Mouse (Mus musculus) fat pad, adult 2 months (tissue): ENCODE measurements around the gene Olfr1346.
"Not testable (repeated sequence)": the region's sequence is repeated elsewhere in the genome, so short reads cannot be mapped to it uniquely, and the experiment has no call there.

Experiments
- DNase-seq: peaks from one replicate; pipeline ENCODE4 v3.0.0-alpha.2; 2011; ENCODE audit warnings: low read depth, low spot score; ENCODE audit errors: extremely low read depth

Gene Olfr1346

DNA sequence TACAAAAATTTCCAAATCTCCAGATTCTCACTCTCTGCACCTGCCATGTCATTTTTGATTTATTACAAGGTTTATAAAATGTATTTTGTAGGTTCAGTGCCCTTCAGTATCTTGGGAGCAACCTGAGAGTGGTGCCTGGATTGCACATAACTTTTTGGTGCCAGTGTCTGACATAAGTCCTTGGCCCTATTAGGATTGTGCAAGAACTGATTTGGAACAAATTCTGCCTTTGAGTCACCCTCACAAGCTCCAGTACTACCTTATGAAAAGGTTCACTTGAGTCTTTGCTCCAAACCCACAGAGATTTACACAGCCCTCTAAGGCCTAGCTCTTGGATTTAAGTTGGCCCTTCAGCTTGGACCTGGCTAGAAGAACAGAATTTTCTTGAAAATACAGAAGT is at the start of gene Olfr1346:
Gene Olfr1346, plus strand, starts transcription at position 151 of the 400 bp plus-strand sequence.
- no peak for DNase-seq

DNA sequence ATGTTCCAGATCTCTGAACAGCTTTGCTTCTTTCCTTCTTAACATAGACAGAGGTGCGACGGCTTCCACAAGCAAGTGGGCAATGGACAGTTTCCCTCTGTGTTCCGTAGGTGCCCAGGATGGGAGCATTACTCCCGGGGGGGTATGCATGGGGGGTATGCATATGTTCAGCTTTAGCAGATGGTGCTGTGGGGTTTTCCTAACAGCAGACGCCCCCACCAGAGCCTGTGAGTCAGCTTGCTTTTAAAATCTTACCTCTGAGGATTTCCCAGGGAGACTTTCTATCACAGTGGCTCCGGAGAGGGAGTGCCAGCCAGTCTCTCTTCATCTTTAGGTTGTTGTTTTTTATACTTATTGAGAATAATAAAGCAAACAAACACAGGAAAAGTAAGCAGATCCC is 47.0 kb upstream of the Olfr1346 start:
- no peak for DNase-seq

DNA sequence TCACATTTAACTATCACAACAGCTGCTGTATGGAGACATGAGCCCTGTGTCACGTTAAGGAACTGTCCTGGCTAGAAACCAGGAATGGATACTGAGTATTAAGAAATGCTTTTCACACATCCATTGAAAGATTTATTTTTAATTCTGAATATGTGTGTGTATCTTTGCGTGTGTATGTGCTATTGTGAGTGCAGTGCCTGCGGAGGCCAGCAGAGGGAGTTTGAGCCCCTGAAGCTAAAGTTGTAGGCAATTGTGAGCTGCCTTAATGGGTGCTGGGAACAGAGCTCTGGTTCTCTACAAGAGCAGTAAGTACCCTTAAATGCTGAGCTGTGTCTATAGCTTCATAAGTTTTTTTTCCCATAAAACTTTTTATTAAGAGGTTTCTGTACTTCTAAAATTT is 37.5 kb upstream of the Olfr1346 start:
- no peak for DNase-seq

DNA sequence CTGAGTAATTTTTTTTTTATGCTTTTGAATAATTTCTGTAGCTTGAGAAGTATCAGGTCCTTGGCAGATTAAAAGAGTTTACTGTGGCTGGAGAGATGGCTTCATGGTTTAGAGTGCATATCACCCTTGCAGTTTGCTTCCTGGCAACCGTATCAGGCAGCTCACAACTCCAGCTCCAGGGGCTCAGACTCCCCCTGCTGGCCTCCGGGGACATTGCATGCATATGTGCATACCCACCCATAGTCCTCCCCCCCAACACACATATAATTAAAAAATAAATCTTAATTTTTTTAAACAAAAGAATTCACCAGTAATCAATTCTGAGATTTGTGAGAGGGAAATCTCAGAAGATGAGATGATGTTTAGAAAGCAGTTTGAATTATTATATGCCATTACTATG is 36.6 kb upstream of the Olfr1346 start:
- DNase-seq: no peak

DNA sequence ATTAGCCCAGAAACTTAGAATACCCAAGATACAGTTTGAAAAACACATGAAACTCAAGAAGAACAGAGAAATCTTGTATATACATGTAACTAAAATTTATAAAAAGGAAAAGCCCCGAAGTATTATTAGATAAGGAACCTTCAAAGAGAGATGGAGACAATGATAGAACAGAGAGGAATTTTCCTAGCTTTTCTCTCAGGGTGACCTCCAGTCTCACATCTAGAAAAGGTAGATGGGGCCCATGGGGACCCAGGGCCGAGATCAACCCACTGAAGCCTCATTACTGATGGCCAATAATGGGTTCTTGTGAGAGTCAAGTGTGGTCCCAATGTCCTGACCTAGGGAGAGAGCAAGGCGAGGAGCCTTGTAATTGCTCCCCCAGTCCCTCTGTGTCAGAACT is 28.5 kb upstream of the Olfr1346 start, which contains the start of gene Olfr1344:
Gene Olfr1344, plus strand, starts transcription at position 301 of the 400 bp plus-strand sequence.
- no peak for DNase-seq

DNA sequence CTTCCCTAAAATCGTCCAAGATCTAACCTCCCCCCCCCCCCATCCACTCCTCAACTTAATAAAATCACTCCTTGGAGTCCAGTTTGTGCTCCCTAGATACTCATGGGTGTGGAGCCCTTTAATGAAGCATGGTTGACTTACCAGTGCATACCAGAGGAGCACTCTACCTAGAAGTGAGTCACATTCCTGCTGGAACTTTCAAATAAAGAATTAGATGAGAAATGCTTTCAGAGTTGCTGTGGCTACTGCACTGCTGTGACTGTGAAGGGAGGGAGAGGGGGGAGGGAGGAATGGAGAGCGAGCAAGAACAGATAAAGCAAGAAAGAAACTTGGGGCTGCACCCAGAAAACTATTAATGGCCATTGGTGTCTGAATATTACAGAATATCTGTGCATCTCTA is 25.7 kb upstream of the Olfr1346 start:
- DNase-seq: no peak

DNA sequence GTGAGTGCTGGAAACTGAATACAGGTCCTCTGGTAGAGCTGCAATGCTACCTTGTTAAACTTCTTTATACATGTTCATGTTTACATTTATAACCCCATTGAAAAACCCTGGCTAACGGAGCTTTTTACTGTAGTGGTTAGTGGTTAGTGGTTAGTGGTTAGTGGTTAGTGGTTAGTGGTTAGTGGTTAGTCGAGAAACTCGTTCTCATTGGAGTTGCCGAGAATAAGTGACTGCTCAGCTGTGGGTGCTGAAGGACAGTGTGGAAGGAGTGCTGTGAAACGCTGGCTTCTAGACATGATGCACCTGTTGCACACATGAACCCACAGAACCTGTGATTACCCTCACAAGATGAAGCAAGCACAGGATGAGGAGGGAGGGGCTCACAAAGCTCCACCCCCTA is 19.1 kb upstream of the Olfr1346 start:
- DNase-seq: no peak

DNA sequence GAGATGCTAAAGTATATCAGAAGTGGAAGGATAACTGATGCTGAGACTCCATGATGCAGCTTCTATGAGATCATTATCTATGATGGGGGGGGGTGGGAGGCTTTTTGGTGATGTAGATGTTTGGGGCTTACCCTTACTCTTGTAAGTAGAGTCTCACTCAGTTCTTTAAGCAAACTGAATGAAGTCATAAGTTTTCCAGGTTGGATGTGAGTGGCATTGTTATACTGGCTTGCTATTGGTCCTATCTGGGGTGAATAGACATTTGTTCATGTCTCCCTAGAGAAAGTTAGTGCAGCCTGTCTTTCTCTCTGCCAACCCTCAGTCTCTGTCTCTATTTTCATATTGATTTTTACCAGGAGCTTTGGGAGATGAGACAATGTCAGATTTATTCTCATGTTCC is 11.0 kb upstream of the Olfr1346 start, which contains the start of gene Olfr1336:
Gene Olfr1336, plus strand, starts transcription at position 301 of the 400 bp plus-strand sequence.
- no peak for DNase-seq

DNA sequence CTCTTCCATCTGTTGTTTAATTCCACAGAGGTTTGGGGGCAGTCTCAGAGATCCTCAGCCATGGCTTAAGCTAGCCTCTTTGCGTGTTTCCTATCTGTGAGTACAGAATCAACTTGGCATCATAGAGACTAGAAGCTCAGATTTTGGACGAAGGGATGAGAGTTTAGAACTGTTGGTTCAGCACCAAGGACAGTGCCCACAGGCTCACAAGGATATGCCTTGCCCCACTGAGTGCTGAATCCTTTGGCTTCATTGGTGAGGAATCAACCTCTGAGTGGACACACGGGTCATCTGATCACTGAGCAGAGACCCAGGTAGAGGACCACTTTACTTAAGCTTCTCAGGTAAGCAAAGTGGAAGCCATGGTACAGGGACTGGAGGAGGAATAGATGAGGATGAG is 10.5 kb upstream of the Olfr1346 start:
- DNase-seq: no peak

DNA sequence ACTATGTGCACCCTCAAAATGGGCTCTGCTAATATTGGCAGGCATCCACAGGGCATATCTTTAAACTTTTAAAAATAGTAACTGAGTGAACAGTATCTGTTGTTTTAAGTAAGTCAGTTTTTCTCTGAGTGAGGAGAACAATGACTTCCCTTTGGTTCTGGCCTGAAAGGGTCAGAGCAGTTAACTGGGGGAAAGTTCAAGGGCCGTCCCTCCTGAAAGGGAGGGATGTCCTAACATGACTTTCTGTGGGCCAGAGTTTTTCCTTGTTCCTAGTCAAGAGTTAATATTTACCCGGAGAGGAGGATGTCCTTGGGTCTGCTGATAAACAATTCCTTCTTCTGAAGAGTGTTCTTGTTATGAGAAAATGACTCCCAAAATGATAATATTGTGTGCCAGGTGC is 10.7 kb downstream of the Olfr1346 start:
- DNase-seq: not testable (repeated sequence)

DNA sequence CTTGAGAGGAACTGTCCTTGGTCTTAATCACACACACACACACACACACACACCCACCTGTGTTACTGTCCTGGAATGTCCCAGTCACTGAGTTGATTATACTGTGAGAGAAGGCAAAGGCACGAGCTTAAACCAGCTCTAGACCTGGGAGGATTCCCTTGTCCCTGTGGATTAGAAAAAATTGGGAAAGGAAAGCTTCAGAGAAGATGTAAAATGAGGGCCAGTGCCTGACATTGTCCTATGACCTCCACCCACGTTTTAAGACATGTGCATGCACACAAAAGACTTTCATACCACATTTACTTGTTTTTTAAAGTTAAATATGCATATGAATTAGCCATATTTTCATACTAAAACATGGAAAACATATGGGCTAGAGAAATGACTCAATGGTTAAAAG is 19.9 kb downstream of the Olfr1346 start, which contains the start of gene Olfr5:
Gene Olfr5, minus strand, starts transcription at position 101 of the 400 bp plus-strand sequence.
- DNase-seq: no peak

DNA sequence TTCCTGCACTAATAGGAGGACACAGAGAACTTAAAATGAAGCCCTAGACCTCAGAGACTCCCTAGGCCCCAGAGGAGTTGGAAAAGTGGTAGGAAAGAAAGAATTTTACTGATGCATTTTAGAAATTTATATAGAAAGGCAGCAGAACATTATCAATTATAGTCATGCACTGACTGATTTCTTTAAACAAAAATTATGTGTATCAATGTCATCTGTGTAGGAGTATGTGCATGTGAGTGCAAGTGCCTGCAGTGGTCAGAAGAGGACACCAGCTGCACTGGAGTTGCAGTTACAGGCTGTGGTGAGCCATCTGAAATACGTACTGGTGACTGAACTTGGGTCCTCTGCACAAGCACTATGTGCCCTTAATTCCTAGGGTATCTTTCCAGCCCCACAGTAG is 32.8 kb downstream of the Olfr1346 start, which contains the start of gene Olfr1347:
Gene Olfr1347, minus strand, starts transcription at position 101 of the 400 bp plus-strand sequence.
- DNase-seq: no peak

DNA sequence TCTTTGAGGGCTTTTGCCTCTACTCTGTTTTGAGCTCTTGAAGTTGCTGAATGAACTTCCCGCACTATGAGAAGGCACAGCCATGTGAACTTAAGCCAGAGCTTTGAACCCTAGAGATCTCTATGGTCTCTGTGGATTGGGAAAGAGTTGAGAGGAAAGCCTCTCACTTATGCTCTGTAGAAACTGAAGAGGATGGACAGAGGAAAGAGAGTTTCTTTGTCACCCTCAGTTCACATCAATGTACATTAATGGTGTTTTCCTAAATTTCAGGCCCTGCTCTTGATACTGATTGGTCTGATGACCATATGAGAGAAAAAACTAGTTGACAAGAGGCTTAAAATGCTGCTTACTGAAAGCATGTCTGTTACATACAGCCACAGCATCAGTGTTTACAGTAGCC is 41.7 kb downstream of the Olfr1346 start, which contains the start of gene Olfr1348:
Gene Olfr1348, minus strand, starts transcription at position 101 of the 400 bp plus-strand sequence.
- no peak for DNase-seq

DNA sequence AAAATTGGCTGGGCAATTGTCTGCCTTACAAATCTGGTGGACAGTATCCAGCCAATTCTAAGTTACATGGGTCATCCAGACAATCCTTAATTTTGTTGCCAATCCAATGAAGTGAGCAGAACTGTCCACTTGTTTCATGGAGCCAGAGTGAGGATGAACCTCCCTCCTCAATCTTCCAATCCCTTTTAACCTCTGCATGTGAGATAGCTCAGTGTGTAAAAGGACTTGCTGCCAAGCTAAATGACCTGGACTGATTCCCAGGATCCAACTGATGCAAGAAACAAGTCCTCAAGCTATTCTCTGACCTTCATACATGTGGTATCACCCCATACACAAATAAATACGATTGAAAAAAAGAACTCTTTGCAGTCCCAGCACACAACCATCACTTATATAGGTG is 54.8 kb downstream of the Olfr1346 start:
- no peak for DNase-seq

DNA sequence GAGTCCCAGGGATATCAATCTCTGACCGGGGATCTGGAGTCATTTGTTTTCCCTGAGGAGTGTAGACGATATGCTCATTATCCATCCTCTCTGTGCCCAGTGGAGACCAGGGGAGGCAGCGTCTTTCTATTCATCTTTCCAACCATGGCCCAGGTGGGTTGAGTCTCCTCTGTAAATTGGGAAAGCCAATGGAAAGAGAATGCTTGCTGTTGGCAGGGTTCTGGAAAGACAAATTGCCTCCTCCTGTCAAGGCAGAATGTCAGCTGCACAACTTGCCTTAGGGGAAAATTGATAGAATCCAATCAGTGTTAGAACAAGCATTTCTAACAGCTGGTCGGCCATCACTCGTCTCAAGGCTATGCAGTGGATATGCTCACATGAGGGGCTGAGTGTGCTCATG is 55.9 kb downstream of the Olfr1346 start, which contains the start of gene Olfr1349:
Gene Olfr1349, minus strand, starts transcription at position 101 of the 400 bp plus-strand sequence.
- no peak for DNase-seq

DNA sequence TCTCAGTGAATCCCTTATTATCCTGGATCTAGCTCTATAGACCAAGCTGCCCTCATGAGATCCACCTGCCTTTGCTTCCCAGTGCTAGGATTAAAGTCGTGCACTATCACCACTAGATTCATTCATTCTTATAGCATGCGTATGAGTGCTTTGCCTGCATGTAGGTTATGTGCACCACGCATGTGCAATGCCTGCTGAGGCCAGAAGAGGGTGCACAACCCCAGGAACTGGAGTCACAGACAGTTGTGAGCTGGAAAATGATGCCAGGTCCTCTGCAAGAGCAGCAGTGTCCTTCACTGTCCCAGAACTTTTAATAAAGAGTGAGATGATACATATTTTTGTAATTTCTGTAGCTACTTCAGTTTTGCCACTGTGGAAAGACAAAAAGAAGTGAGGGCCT is 58.1 kb downstream of the Olfr1346 start:
- no peak for DNase-seq

DNA sequence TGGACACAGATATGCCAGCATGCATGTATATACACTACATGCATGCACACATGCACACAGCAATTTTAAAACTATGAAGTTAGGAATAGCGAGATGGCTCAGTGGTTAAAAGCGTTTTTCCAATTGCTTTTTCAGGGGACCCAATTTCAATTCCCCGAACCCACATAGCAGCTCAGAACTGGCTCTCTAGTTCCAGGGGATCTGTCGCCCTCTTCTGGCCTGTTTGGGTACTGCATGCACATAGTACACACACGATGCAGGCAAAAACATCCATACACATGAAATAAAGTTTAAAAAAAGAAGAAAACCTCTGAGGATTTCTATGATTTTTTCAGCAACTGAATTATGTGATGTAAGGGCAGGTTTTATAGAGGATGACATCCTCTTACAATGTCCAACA is 59.2 kb downstream of the Olfr1346 start:
- no peak for DNase-seq
